Mouse (Mus musculus) embryo, embryonic 11.5 days (tissue): ENCODE measurements around the gene Adamts10.

ENCODE experiments used
- DNase-seq: peaks from one replicate; pipeline ENCODE4 v3.0.0-alpha.2; 2012; ENCODE audit warnings: low read depth, low spot score

Gene Adamts10

GRCm38 (mm10) chr17:33552964-33553363 lies 29.0 kb downstream of the Adamts10 start:
- DNase-seq = peak; percentile 42

DNA sequence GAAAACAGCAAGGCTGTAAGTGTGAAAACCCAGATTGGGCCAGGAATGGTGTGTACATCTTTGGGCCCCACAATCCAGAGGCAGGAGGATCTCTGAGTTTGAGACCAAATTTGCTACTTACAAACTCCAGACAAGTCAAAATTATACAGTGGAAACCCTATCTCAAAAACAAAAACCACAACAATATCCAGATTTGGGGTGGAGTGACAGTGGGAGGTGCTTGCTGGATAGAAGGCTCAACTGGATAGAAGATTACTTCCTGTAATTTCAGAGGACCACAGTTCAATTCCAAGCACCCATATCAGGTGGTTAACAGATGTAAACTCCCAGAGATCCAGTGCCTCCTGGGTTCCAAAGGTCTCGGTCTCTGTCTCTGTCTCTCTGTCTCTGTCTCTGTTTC lies 30.5 kb downstream of the Adamts10 start:
- no peak for DNase-seq

GRCm38 (mm10) chr17:33555223-33555855 lies 31.3 kb downstream of the Adamts10 start, which contains the start of gene Myo1f:
Gene Myo1f (plus strand): TSS chr17:33555707.
- DNase-seq = no peak

DNA sequence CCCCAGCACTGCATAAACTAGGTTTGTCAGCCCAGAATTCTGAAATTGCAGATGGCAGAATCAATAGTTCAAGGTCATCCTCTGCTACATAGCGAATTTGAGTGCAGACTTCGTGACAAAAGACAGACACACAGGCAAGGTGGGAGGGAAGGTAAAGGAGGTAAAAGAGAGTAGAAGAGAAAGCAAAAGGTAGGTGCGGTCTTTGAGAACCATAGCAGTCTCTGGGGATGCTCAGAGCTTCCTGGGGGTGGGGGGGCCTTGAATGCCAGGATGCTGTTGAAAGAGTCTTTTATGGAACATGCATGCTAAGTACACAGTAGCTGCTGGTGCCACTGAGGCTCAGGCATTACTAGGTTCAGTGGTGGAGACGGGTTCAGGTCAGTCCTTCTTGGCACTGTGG lies 33.9 kb downstream of the Adamts10 start:
- DNase-seq = no peak

GRCm38 (mm10) chr17:33563527-33564076 lies 39.6 kb downstream of the Adamts10 start:
- no peak for DNase-seq

GRCm38 (mm10) chr17:33564599-33564998 lies 40.6 kb downstream of the Adamts10 start:
- DNase-seq = no peak

DNA sequence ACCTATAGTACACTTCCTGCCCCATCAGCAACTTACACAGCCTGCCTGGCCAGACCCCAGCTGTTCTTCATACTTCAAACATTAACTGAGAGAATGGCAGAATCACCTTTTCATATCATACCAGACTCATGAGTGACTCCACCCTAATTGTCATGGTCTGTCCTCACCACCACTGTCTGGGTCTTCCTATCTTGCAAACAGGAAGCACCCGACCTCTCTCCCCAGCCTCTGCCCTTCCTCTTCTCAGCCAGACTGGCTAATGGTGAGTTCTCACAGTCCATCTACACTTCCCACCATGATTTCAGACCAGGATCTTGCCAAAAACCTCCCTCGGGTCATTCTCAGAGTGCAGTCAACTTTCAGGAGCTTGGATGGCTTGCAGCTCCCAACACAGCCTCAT lies 42.2 kb downstream of the Adamts10 start:
- DNase-seq = no peak

GRCm38 (mm10) chr17:33584061-33584460 lies 60.1 kb downstream of the Adamts10 start:
- DNase-seq = no peak

GRCm38 (mm10) chr17:33586011-33586410 lies 62.0 kb downstream of the Adamts10 start:
- no peak for DNase-seq

- no peak for DNase-seq
These were observed 73.3 kb downstream of the Adamts10 start for GRCm38 (mm10) chr17:33597271-33597670.

DNA sequence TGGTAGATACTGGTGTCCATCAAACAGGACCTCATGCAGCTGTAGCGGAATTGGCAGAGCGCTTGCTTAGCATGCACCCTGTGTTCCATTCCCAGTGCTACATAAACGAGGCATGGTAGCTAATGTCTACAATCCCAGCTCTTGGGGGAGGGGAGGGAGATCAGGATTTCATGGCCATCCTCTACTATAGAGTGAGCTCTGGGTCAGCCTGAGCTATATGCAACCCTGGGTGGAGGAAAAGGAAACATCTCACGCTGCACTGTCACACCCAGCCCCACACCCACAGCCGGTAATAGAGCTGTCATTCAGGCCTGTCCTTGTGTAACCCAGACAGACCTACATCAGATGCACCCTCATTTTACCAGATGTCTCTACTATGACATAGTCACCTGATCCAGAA lies 74.5 kb downstream of the Adamts10 start:
- no peak for DNase-seq

GRCm38 (mm10) chr17:33599836-33600475 lies 76.0 kb downstream of the Adamts10 start:
- no peak for DNase-seq

GRCm38 (mm10) chr17:33600831-33601230 lies 76.8 kb downstream of the Adamts10 start:
- no peak for DNase-seq

DNA sequence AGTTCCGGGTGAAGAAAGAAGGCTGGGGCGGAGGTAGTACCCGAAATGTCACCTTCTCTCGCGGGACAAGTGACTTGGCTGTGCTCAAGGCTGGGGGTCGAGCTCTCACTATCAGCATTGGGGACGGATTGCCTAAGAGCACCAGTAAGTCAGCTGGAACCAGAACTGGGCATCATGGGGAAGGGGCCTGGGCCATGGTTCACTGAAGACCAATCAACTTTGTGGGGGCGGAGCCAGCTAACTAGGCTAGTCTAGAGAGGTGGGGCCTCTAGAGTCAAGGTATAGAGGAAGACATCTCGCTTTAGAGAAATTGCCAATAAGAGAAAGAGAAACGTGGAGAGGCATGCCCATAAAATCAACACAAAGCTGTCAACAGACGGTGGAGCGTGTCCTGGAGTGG lies 77.9 kb downstream of the Adamts10 start:
- DNase-seq = no peak
